Mouse (Mus musculus): ENCODE results near the gene Ccdc174. TPM values are rescaled to one million over a fixed set of nuclear protein-coding genes. Genes with fewer than 3 reads are reported as not detected.

Gene Ccdc174
- total RNA-seq, 2 experiments from 2014 or later: 10.4 to 11.0 TPM

DNA sequence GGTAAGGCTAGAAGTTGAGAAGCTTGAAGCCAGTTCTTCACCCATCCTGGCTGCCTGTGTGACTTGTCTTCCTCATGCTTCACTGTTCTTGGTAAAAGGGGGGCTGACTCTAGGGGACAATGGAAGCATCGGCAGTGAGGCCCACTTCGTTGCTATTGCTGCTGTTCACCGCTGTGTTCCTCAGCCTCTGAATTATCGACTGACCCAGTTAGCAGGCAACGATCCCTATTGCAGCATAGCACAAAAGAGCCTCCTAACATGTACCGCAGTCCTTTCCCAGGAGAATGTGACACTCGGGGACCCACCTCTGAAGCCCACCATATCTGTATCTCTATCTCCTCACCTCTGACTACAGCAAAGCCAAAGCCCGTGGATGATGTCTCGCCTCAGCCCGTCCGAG lies 39.9 kb downstream of the Ccdc174 start:
- no peak for DNase-seq

DNA sequence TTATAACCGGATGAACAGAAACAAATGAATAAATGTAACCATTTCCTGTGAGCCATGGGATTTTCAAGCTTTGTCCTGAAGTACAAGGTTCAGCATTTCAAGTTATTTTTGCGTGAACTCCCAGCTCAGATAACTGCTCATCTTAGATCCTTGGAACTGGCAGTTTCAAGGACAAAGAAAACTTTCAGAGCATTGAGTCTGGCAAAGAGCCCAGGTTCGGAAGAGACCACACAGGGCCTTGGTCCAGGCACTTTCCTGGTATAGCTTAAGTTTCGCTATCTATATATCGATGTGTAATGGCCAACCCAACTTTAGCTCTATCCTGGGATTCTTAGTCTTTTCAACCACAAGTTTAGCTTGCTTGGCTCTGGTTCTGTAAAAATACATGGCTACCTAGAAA lies 53.4 kb downstream of the Ccdc174 start:
- no peak for DNase-seq

DNA sequence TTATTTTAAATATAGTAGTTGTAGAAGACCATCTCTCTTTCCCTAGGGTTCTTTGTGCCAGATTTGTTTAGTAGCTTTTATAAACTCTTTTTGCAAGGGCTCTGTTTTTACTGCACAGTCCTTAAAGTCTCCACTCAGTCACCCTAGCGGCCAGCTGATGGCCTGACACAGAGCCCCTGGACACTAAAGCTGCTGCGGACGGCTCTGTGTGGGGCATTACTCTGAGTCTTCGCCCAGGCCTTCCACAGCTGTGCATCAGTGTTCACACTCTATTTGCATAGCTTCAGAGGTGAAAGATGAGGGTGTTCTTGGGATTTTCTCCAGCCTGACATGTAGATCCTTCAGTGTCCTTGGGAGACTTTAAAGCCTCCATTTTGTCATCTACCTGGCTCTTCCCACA lies 60.6 kb downstream of the Ccdc174 start:
- no peak for DNase-seq

DNA sequence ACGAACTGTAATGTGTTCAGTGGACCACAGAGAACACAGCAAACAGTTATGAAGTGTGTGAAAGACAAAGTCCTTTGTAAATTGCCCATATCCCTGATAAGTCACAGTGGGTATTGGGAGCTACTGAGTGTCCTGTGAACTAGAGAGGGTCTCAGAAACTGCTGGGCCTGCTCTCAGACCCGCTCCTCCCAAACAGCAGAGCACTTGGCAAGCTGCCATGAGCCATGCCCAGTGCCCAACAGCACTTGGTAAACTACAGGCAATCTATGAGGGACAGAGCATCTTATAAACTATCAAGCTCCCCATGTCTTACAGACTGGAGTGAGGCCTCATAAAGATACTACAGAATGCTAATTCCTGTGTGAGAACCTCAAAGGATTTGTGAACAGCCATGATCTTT lies 70.6 kb downstream of the Ccdc174 start:
- peak; percentile 22 for DNase-seq

Other genes with a start within 250 kb of the Ccdc174 start
- gene Slc6a6, start 194.0 kb upstream of the Ccdc174 start, total RNA-seq (2021): 10 to 100 TPM; 43.1 to 64.5 TPM
- gene Grip2, start 50.8 kb upstream of the Ccdc174 start, total RNA-seq (2021): 1 to 10 TPM; 4.0 to 8.2 TPM
- 1 to 10 TPM in 1 of 2 experiments, under 1 TPM in 1; 0.80 to 1.3 TPM for gene 4930590J08Rik, start 24.8 kb downstream of the Ccdc174 start, total RNA-seq (2021)
- gene Fgd5, start 100.8 kb downstream of the Ccdc174 start, total RNA-seq (2021): 10 to 100 TPM; 12.7 to 16.1 TPM
- gene Nr2c2, start 213.3 kb downstream of the Ccdc174 start, total RNA-seq (2021): 10 to 100 TPM; 27.5 to 32.6 TPM